Mouse (Mus musculus) embryonic facial prominence, embryonic 13.5 days (tissue): Measurements from ENCODE around the gene Ell. TPM values are rescaled to one million over a fixed set of nuclear protein-coding genes. Genes with fewer than 3 reads are reported as not detected.

Experiments
- ATAC-seq: fragments of 200-750 bp; cut with Nextera tagmentation; 2 replicates; pipeline ENCODE4 v1.8.0; 2017; ENCODE audit warnings: low read depth; ENCODE audit not compliant: insufficient number of reproducible peaks, insufficient read depth, low FRiP score, low TSS enrichment
- H3K27ac ChIP-seq: fragments of 300-500 bp; sonication (generic); 2 replicates; pipeline ENCODE4 v1.5.1; 2015; ENCODE audit warnings: moderate library complexity, mild to moderate bottlenecking, inconsistent platforms
- H3K27me3 ChIP-seq: fragments of 300-500 bp; sonication (generic); 2 replicates; pipeline ENCODE4 v1.6.1; 2015; ENCODE audit warnings: mild to moderate bottlenecking, inconsistent platforms
- H3K36me3 ChIP-seq: fragments of 300-500 bp; sonication (generic); 2 replicates; pipeline ENCODE4 v1.6.1; 2015; ENCODE audit warnings: mild to moderate bottlenecking, inconsistent platforms
- H3K4me1 ChIP-seq: fragments of 300-500 bp; sonication (generic); 2 replicates; pipeline ENCODE4 v1.6.1; 2015; ENCODE audit warnings: inconsistent platforms
- H3K4me2 ChIP-seq: fragments of 300-500 bp; sonication (generic); 2 replicates; pipeline ENCODE4 v1.6.1; 2015; ENCODE audit warnings: moderate library complexity, mild to moderate bottlenecking, inconsistent platforms
- H3K4me3 ChIP-seq: fragments of 300-500 bp; sonication (generic); 2 replicates; pipeline ENCODE4 v1.5.1; 2015; ENCODE audit warnings: mild to moderate bottlenecking, inconsistent platforms
- H3K9ac ChIP-seq: fragments of 300-500 bp; sonication (generic); 2 replicates; pipeline ENCODE4 v1.6.1; 2015; ENCODE audit warnings: mild to moderate bottlenecking, inconsistent platforms
- H3K9me3 ChIP-seq: fragments of 300-500 bp; sonication (generic); 2 replicates; pipeline ENCODE4 v1.6.1; 2016; ENCODE audit warnings: inconsistent platforms
- WGBS: fragments of 180-500 bp; shearing (Covaris S2); methylation state at CpG from one replicate; pipeline ENCODE4 v1.1.7; 2015; ENCODE audit warnings: mixed read lengths; 5-methylcytosine and 5-hydroxymethylcytosine counted together
- polyA plus RNA-seq: library from polyadenylated mRNA; unstranded; fragments of >200 nt; fragmentation: Nextera tagmentation; extraction: Ambion mirVana; gene quantifications from 2 replicates; pipeline ENCODE4 v1.2.1, GENCODE M21; 2015

Gene Ell
- polyA plus RNA-seq, 1 experiment from 2014 or later = 20.6 TPM

- peaks cover 31% of the 10 kb centered on the region for H3K4me1 ChIP-seq
- H3K9me3 ChIP-seq = no peaks in the 10 kb centered on the region
- no peaks in the 10 kb centered on the region for H3K36me3 ChIP-seq
- ATAC-seq = peak; percentile 87
- peak overlapping the region; percentile 70 for H3K9ac ChIP-seq
- peak overlapping the region; percentile 55; the same call in 1 of the 2 replicates for H3K27ac ChIP-seq
- WGBS = under 1% methylated on average over 60 of the region's 60 CpGs
- H3K4me3 ChIP-seq = peak overlapping the region; percentile 54
- peak overlapping the region; percentile 73 for H3K4me2 ChIP-seq
- H3K27me3 ChIP-seq = peaks cover 19% of the 10 kb centered on the region
Observed at GRCm38 (mm10) chr8:70629574-70630531, 90.6 kb downstream of the Ell start.

- no peak for ATAC-seq
- Histone ChIP-seq H3K27ac (no peak overlapping the region), H3K4me3 (peak overlapping the region; percentile 54; the same call in 1 of the 2 replicates), H3K4me1 (peaks cover 39% of the 10 kb centered on the region), H3K4me2 (peak overlapping the region; percentile 73), H3K27me3 (peaks cover 19% of the 10 kb centered on the region), H3K36me3 (no peaks in the 10 kb centered on the region), H3K9ac (0 out of 2 replicates have a peak overlapping the region, but pooled peaks have one; percentile 22), H3K9me3 (no peaks in the 10 kb centered on the region)
- WGBS = 13% methylated on average over 22 of the region's 22 CpGs
Observed at GRCm38 (mm10) chr8:70630532-70631381, 91.5 kb downstream of the Ell start.

- peaks cover 39% of the 10 kb centered on the region for H3K4me1 ChIP-seq
- H3K4me2 ChIP-seq = no peak overlapping the region
- H3K27ac ChIP-seq = no peak overlapping the region
- no peak overlapping the region for H3K4me3 ChIP-seq
- ATAC-seq = no peak
- WGBS = 19% methylated on average over 24 of the region's 24 CpGs
- no peaks in the 10 kb centered on the region for H3K9me3 ChIP-seq
- peaks cover 19% of the 10 kb centered on the region for H3K27me3 ChIP-seq
- no peaks in the 10 kb centered on the region for H3K36me3 ChIP-seq
- H3K9ac ChIP-seq = no peak overlapping the region
Observed at GRCm38 (mm10) chr8:70631436-70631835, 92.2 kb downstream of the Ell start.

- H3K4me1 ChIP-seq = peaks cover 44% of the 10 kb centered on the region
- 72% methylated on average over 6 of the region's 6 CpGs for WGBS
- no peak within 1 kb of the TSS for H3K4me2 ChIP-seq
- ATAC-seq = no peak
- H3K27me3 ChIP-seq = peaks cover 19% of the 10 kb centered on the region
- H3K9ac ChIP-seq = no peak within 1 kb of the TSS
- no peaks in the 10 kb centered on the region for H3K9me3 ChIP-seq
- no peak within 1 kb of the TSS for H3K27ac ChIP-seq
- no peak within 1 kb of the TSS for H3K4me3 ChIP-seq
- H3K36me3 ChIP-seq = no peaks in the 10 kb centered on the region
Observed at GRCm38 (mm10) chr8:70632346-70632892, 93.2 kb downstream of the Ell start, which contains the start of gene Gdf15. Gene Gdf15 (minus strand): TSS chr8:70632456.

DNA sequence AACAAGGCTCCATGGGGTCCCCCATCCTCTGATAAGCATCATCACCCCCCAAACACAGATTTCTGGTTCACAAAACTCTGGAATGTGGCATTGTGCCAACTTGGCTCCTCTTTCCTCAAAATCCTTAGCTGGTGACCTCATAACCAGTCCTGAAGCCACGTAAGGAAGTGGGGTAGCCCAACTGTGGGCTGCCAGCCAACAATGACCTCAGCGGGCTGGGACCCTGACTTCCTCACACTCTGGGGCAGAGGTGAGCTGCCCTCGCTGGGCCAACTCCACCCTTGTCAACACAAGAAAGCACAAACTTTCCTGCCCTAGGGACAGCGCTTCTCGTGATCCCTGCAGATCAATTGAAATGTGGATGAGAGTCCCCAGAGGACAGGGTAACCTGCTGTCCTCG lies 94.8 kb downstream of the Ell start:
- Histone ChIP-seq H3K9me3 (no peaks in the 10 kb centered on the region), H3K4me1 (peaks cover 47% of the 10 kb centered on the region), H3K4me3 (no peak overlapping the region)

DNA sequence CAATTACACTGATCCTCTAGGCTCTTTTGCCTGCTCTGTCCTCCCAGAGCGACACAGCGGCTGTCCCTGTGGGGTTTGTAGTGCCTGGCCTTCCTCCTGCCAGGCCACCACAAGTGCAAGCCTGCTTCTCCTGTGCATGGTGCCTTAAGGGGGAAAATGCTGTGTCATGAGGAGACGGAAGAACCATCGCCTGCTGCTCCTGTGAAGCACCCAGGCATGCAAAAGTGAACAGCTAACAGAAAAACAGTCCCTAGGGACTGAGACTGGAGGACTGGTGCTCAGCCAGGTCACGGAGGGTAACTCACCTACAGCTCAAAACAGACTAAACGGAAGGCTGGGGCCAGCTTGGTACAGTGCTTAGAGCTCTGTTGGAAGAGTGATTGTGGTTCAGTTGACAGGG lies 96.3 kb downstream of the Ell start:
- WGBS = 70% methylated on average over 6 of the region's 6 CpGs

More for the DNA sequence above, 94.8 kb downstream of the Ell start:
- 51% methylated on average over 6 of the region's 6 CpGs for WGBS
- H3K27ac ChIP-seq = no peak overlapping the region
- H3K4me2 ChIP-seq = no peak overlapping the region
- H3K36me3 ChIP-seq = no peaks in the 10 kb centered on the region
- no peak overlapping the region for H3K9ac ChIP-seq
- peaks cover 19% of the 10 kb centered on the region for H3K27me3 ChIP-seq
- ATAC-seq = no peak

GRCm38 (mm10) chr8:70636838-70637237 lies 97.6 kb downstream of the Ell start:
- peaks cover 6% of the 10 kb centered on the region for H3K27me3 ChIP-seq
- H3K4me1 ChIP-seq = peaks cover 27% of the 10 kb centered on the region
- H3K9me3 ChIP-seq = no peaks in the 10 kb centered on the region
- no peaks in the 10 kb centered on the region for H3K36me3 ChIP-seq
- no peak overlapping the region for H3K27ac ChIP-seq
- no peak overlapping the region for H3K4me2 ChIP-seq
- no peak overlapping the region for H3K4me3 ChIP-seq
- H3K9ac ChIP-seq = 0 out of 2 replicates have a peak overlapping the region, but pooled peaks have one; percentile 36
- WGBS = 59% methylated on average over 8 of the region's 8 CpGs
- ATAC-seq = no peak

More for the DNA sequence above, 96.3 kb downstream of the Ell start:
- Histone ChIP-seq H3K9me3 (no peaks in the 10 kb centered on the region), H3K4me1 (peaks cover 37% of the 10 kb centered on the region), H3K4me3 (no peak overlapping the region), H3K27ac (no peak overlapping the region), H3K27me3 (peaks cover 18% of the 10 kb centered on the region), H3K36me3 (no peaks in the 10 kb centered on the region), H3K4me2 (no peak overlapping the region), H3K9ac (no peak overlapping the region; the same call in 1 of the 2 replicates)
- no peak for ATAC-seq

DNA sequence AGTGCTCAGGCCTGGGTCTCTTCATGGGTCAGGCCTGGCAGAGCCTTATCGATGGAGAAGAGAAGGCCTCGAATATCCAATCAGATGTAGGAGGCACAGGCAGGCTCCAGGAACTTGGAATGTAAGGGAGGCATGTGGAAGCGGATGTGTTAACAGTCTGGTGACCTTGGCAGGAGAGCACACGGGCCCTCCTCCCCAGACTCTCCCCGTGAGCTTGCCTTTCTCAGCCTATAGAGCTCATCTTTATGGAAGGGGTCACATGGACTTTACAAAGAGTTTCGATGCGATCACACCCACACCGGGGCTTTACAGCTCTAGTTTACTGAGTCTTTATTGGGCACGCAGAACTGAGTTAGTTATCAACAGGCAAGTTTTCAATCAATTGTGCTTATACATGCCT lies 99.5 kb downstream of the Ell start:
- no peak overlapping the region for H3K4me3 ChIP-seq
- WGBS = 77% methylated on average over 9 of the region's 9 CpGs
- no peak overlapping the region for H3K4me2 ChIP-seq
- no peaks in the 10 kb centered on the region for H3K36me3 ChIP-seq
- H3K27me3 ChIP-seq = no peaks in the 10 kb centered on the region
- H3K9me3 ChIP-seq = no peaks in the 10 kb centered on the region
- ATAC-seq = no peak
- H3K4me1 ChIP-seq = peaks cover 25% of the 10 kb centered on the region
- no peak overlapping the region for H3K9ac ChIP-seq
- no peak overlapping the region for H3K27ac ChIP-seq

Other genes starting within 250 kb of the Ell start
- 54.4 and 58.3 TPM in 2 replicates for gene Ddx49, start 237.0 kb upstream of the Ell start, polyA plus RNA-seq
- 315 and 327 TPM in 2 replicates for gene Cope, start 236.9 kb upstream of the Ell start, polyA plus RNA-seq
- gene Cers1, start 223.7 kb upstream of the Ell start, polyA plus RNA-seq = 9.3 and 9.4 TPM in 2 replicates
- gene Gdf1, start 209.6 kb upstream of the Ell start, polyA plus RNA-seq = 2.2 and 4.2 TPM in 2 replicates
- 20.3 and 22.1 TPM in 2 replicates for gene Upf1, start 186.2 kb upstream of the Ell start, polyA plus RNA-seq
- 0.59 and 0.81 TPM in 2 replicates for gene Comp, start 165.9 kb upstream of the Ell start, polyA plus RNA-seq
- 26.6 and 28.1 TPM in 2 replicates for gene Crtc1, start 99.9 kb upstream of the Ell start, polyA plus RNA-seq
- gene Klhl26, start 62.5 kb upstream of the Ell start, polyA plus RNA-seq = 28.2 and 30.8 TPM in 2 replicates
- gene Tmem59l, start 52.1 kb upstream of the Ell start, polyA plus RNA-seq = 32.3 and 34.8 TPM in 2 replicates
- gene Crlf1, start 46.3 kb upstream of the Ell start, polyA plus RNA-seq = 152 and 159 TPM in 2 replicates
- gene Rex1bd, start 32.7 kb upstream of the Ell start, polyA plus RNA-seq = 169 and 178 TPM in 2 replicates
- gene Uba52, start 28.7 kb upstream of the Ell start, polyA plus RNA-seq = 987 and 1,032 TPM in 2 replicates
- 297 and 306 TPM in 2 replicates for gene Fkbp8, start 11.7 kb upstream of the Ell start, polyA plus RNA-seq
- 55.4 and 59.9 TPM in 2 replicates for gene Kxd1, start 11.5 kb upstream of the Ell start, polyA plus RNA-seq
- 153 and 166 TPM in 2 replicates for gene Isyna1, start 54.9 kb downstream of the Ell start, polyA plus RNA-seq
- 100 and 107 TPM in 2 replicates for gene Ssbp4, start 69.4 kb downstream of the Ell start, polyA plus RNA-seq
- 1.9 TPM in 2 replicates for gene Lrrc25, start 76.7 kb downstream of the Ell start, polyA plus RNA-seq
- 0.14 and 0.22 TPM in 2 replicates for gene Gdf15, start 93.0 kb downstream of the Ell start, polyA plus RNA-seq
- 50.5 and 63.1 TPM in 2 replicates for gene Pgpep1, start 120.9 kb downstream of the Ell start, polyA plus RNA-seq
- gene Lsm4, start 133.8 kb downstream of the Ell start, polyA plus RNA-seq = 248 and 270 TPM in 2 replicates
- 54.7 and 68.5 TPM in 2 replicates for gene Jund, start 159.5 kb downstream of the Ell start, polyA plus RNA-seq
- 0.07 TPM in 1 of 2 replicates, not detected in the other for gene Iqcn, start 164.0 kb downstream of the Ell start, polyA plus RNA-seq
- gene Gm3336, start 179.1 kb downstream of the Ell start, polyA plus RNA-seq = not detected in 2 replicates
- 0.13 and 0.14 TPM in 2 replicates for gene Pde4c, start 184.3 kb downstream of the Ell start, polyA plus RNA-seq
- gene Rab3a, start 215.2 kb downstream of the Ell start, polyA plus RNA-seq = 23.8 TPM in 2 replicates
- gene Mpv17l2, start 221.5 kb downstream of the Ell start, polyA plus RNA-seq = 29.3 and 36.7 TPM in 2 replicates
- gene Pik3r2, start 237.3 kb downstream of the Ell start, polyA plus RNA-seq = 76.8 and 85.4 TPM in 2 replicates